Mouse (Mus musculus): Measurements from ENCODE around the gene Gramd1c. TPM values are rescaled to one million over a fixed set of nuclear protein-coding genes. Genes with fewer than 3 reads are reported as not detected.
A peak's percentile ranks its signal among the peaks of the same experiment; 100 is the strongest.

The Gramd1c gene
- polyA plus RNA-seq, 1 experiment from 2014 or later = 3.1 TPM

GRCm38 (mm10) chr16:43973606-43974220, 89.4 kb downstream of the Gramd1c start:
- 0 out of 2 replicates have a peak, but pooled peaks cover 3% of the 10 kb centered on the region for H3K4me1 ChIP-seq (ENCODE audit: control insufficient read depth, insufficient read depth, low read depth, low read length)
- H3K27ac ChIP-seq (ENCODE audit: low read depth, low read length) = no peak overlapping the region
- WGBS = 82% methylated on average over 22 of the region's 22 CpGs
- no peaks in the 10 kb centered on the region for H3K9me3 ChIP-seq (ENCODE audit: control insufficient read depth, low read length)
- no peak overlapping the region for H3K9ac ChIP-seq (ENCODE audit: low read depth, low read length)
- no peak overlapping the region for H3K4me2 ChIP-seq (ENCODE audit: low read length)
- peaks cover 7% of the 10 kb centered on the region for H3K36me3 ChIP-seq (ENCODE audit: control insufficient read depth, insufficient read depth, low read length)
- no peak for ATAC-seq
- H3K27me3 ChIP-seq (replicated peaks; ENCODE audit: control insufficient read depth, insufficient read depth, low read length) = no peaks in the 10 kb centered on the region
- no peak overlapping the region for H3K4me3 ChIP-seq (ENCODE audit: low read length)

GRCm38 (mm10) chr16:43973147-43973546, 90.0 kb downstream of the Gramd1c start:
- Histone ChIP-seq H3K27me3 (replicated peaks; ENCODE audit: control insufficient read depth, insufficient read depth, low read length) (no peaks in the 10 kb centered on the region), H3K9ac (ENCODE audit: low read depth, low read length) (no peak overlapping the region), H3K27ac (ENCODE audit: low read depth, low read length) (no peak overlapping the region), H3K9me3 (ENCODE audit: control insufficient read depth, low read length) (no peaks in the 10 kb centered on the region), H3K4me2 (ENCODE audit: low read length) (no peak overlapping the region), H3K4me3 (ENCODE audit: low read length) (no peak overlapping the region), H3K4me1 (ENCODE audit: control insufficient read depth, insufficient read depth, low read depth, low read length) (no peaks in the 10 kb centered on the region), H3K36me3 (ENCODE audit: control insufficient read depth, insufficient read depth, low read length) (peaks cover 11% of the 10 kb centered on the region)
- ATAC-seq = no peak
- WGBS = 96% methylated on average over 11 of the region's 11 CpGs

GRCm38 (mm10) chr16:43972391-43972790, 90.8 kb downstream of the Gramd1c start:
- H3K9ac ChIP-seq (ENCODE audit: low read depth, low read length) = no peak overlapping the region
- H3K9me3 ChIP-seq (ENCODE audit: control insufficient read depth, low read length) = no peaks in the 10 kb centered on the region
- H3K4me3 ChIP-seq (ENCODE audit: low read length) = no peak overlapping the region
- no peaks in the 10 kb centered on the region for H3K4me1 ChIP-seq (ENCODE audit: control insufficient read depth, insufficient read depth, low read depth, low read length)
- peaks cover 11% of the 10 kb centered on the region for H3K36me3 ChIP-seq (ENCODE audit: control insufficient read depth, insufficient read depth, low read length)
- H3K27ac ChIP-seq (ENCODE audit: low read depth, low read length) = no peak overlapping the region
- no peak for ATAC-seq
- WGBS = 93% methylated on average over 2 of the region's 2 CpGs
- no peak overlapping the region for H3K4me2 ChIP-seq (ENCODE audit: low read length)
- H3K27me3 ChIP-seq (replicated peaks; ENCODE audit: control insufficient read depth, insufficient read depth, low read length) = no peaks in the 10 kb centered on the region

- Histone ChIP-seq H3K36me3 (ENCODE audit: control insufficient read depth, insufficient read depth, low read length) (peaks cover 11% of the 10 kb centered on the region), H3K27ac (ENCODE audit: low read depth, low read length) (no peak overlapping the region), H3K4me3 (ENCODE audit: low read length) (no peak overlapping the region), H3K27me3 (replicated peaks; ENCODE audit: control insufficient read depth, insufficient read depth, low read length) (no peaks in the 10 kb centered on the region), H3K9ac (ENCODE audit: low read depth, low read length) (no peak overlapping the region), H3K9me3 (ENCODE audit: control insufficient read depth, low read length) (no peaks in the 10 kb centered on the region), H3K4me1 (ENCODE audit: control insufficient read depth, insufficient read depth, low read depth, low read length) (no peaks in the 10 kb centered on the region), H3K4me2 (ENCODE audit: low read length) (no peak overlapping the region)
- ATAC-seq = no peak
- WGBS = 93% methylated on average over 9 of the region's 9 CpGs
Measured at GRCm38 (mm10) chr16:43971741-43972140, 91.4 kb downstream of the Gramd1c start.

- H3K4me3 ChIP-seq (ENCODE audit: low read length) = no peak overlapping the region
- no peak overlapping the region for H3K27ac ChIP-seq (ENCODE audit: low read depth, low read length)
- ATAC-seq = no peak
- H3K27me3 ChIP-seq (replicated peaks; ENCODE audit: control insufficient read depth, insufficient read depth, low read length) = no peaks in the 10 kb centered on the region
- H3K36me3 ChIP-seq (ENCODE audit: control insufficient read depth, insufficient read depth, low read length) = peaks cover 11% of the 10 kb centered on the region
- no peak overlapping the region for H3K4me2 ChIP-seq (ENCODE audit: low read length)
- H3K9ac ChIP-seq (ENCODE audit: low read depth, low read length) = no peak overlapping the region
- H3K4me1 ChIP-seq (ENCODE audit: control insufficient read depth, insufficient read depth, low read depth, low read length) = no peaks in the 10 kb centered on the region
- no peaks in the 10 kb centered on the region for H3K9me3 ChIP-seq (ENCODE audit: control insufficient read depth, low read length)
- WGBS = 95% methylated on average over 11 of the region's 11 CpGs
Measured at GRCm38 (mm10) chr16:43971189-43971588, 92.0 kb downstream of the Gramd1c start.

- 93% methylated on average over 3 of the region's 3 CpGs for WGBS
- no peaks in the 10 kb centered on the region for H3K4me1 ChIP-seq (ENCODE audit: control insufficient read depth, insufficient read depth, low read depth, low read length)
- H3K4me2 ChIP-seq (ENCODE audit: low read length) = no peak overlapping the region
- no peaks in the 10 kb centered on the region for H3K27me3 ChIP-seq (replicated peaks; ENCODE audit: control insufficient read depth, insufficient read depth, low read length)
- no peak overlapping the region for H3K27ac ChIP-seq (ENCODE audit: low read depth, low read length)
- H3K36me3 ChIP-seq (ENCODE audit: control insufficient read depth, insufficient read depth, low read length) = peaks cover 11% of the 10 kb centered on the region
- no peak for ATAC-seq
- H3K9ac ChIP-seq (ENCODE audit: low read depth, low read length) = no peak overlapping the region
- H3K9me3 ChIP-seq (ENCODE audit: control insufficient read depth, low read length) = no peaks in the 10 kb centered on the region
- no peak overlapping the region for H3K4me3 ChIP-seq (ENCODE audit: low read length)
Measured at GRCm38 (mm10) chr16:43970426-43970825, 92.7 kb downstream of the Gramd1c start.

GRCm38 (mm10) chr16:43965781-43966389, 97.3 kb downstream of the Gramd1c start:
- Histone ChIP-seq H3K27me3 (replicated peaks; ENCODE audit: control insufficient read depth, insufficient read depth, low read length) (no peaks in the 10 kb centered on the region), H3K36me3 (ENCODE audit: control insufficient read depth, insufficient read depth, low read length) (peaks cover 9% of the 10 kb centered on the region), H3K9me3 (ENCODE audit: control insufficient read depth, low read length) (no peaks in the 10 kb centered on the region), H3K9ac (ENCODE audit: low read depth, low read length) (no peak overlapping the region), H3K4me1 (ENCODE audit: control insufficient read depth, insufficient read depth, low read depth, low read length) (peaks cover 3% of the 10 kb centered on the region; the same call in 1 of the 2 replicates), H3K27ac (ENCODE audit: low read depth, low read length) (0 out of 2 replicates have a peak overlapping the region, but pooled peaks have one; percentile 5), H3K4me2 (ENCODE audit: low read length) (no peak overlapping the region), H3K4me3 (ENCODE audit: low read length) (no peak overlapping the region)
- 66% methylated on average over 13 of the region's 13 CpGs for WGBS
- ATAC-seq = peak; percentile 88

- H3K27ac ChIP-seq (ENCODE audit: low read depth, low read length) = no peak overlapping the region
- peaks cover 5% of the 10 kb centered on the region for H3K36me3 ChIP-seq (ENCODE audit: control insufficient read depth, insufficient read depth, low read length)
- H3K4me3 ChIP-seq (ENCODE audit: low read length) = no peak overlapping the region
- peaks cover 3% of the 10 kb centered on the region; the same call in 1 of the 2 replicates for H3K4me1 ChIP-seq (ENCODE audit: control insufficient read depth, insufficient read depth, low read depth, low read length)
- H3K27me3 ChIP-seq (replicated peaks; ENCODE audit: control insufficient read depth, insufficient read depth, low read length) = no peaks in the 10 kb centered on the region
- peak; percentile 47; the same call in 1 of the 2 replicates for ATAC-seq
- WGBS = 77% methylated on average over 3 of the region's 3 CpGs
- H3K9me3 ChIP-seq (ENCODE audit: control insufficient read depth, low read length) = no peaks in the 10 kb centered on the region
- no peak overlapping the region for H3K4me2 ChIP-seq (ENCODE audit: low read length)
- no peak overlapping the region for H3K9ac ChIP-seq (ENCODE audit: low read depth, low read length)
Measured at GRCm38 (mm10) chr16:43963780-43964179, 99.4 kb downstream of the Gramd1c start.

- H3K9ac ChIP-seq (ENCODE audit: low read depth, low read length) = no peak overlapping the region
- H3K4me1 ChIP-seq (ENCODE audit: control insufficient read depth, insufficient read depth, low read depth, low read length) = peaks cover 3% of the 10 kb centered on the region; the same call in 1 of the 2 replicates
- no peak overlapping the region for H3K4me2 ChIP-seq (ENCODE audit: low read length)
- H3K9me3 ChIP-seq (ENCODE audit: control insufficient read depth, low read length) = no peaks in the 10 kb centered on the region
- ATAC-seq = no peak
- H3K36me3 ChIP-seq (ENCODE audit: control insufficient read depth, insufficient read depth, low read length) = no peaks in the 10 kb centered on the region
- H3K4me3 ChIP-seq (ENCODE audit: low read length) = no peak overlapping the region
- no peaks in the 10 kb centered on the region for H3K27me3 ChIP-seq (replicated peaks; ENCODE audit: control insufficient read depth, insufficient read depth, low read length)
- WGBS = 90% methylated on average over 9 of the region's 9 CpGs
- no peak overlapping the region for H3K27ac ChIP-seq (ENCODE audit: low read depth, low read length)
Measured at GRCm38 (mm10) chr16:43963291-43963690, 99.9 kb downstream of the Gramd1c start.
